Mouse (Mus musculus) 3134 (cell line): ENCODE data around the gene Adh1.

Experiments
- DNase-seq: peaks from one replicate; pipeline ENCODE4 v3.0.0-alpha.2; 2011; ENCODE audit warnings: low spot score; ENCODE audit not compliant: insufficient read length; ENCODE audit errors: extremely low read depth

The Adh1 gene

GRCm38 (mm10) chr3:138282556-138282955, 21.8 kb downstream of the Adh1 start:
- no peak for DNase-seq

GRCm38 (mm10) chr3:138283831-138284230, 23.0 kb downstream of the Adh1 start:
- DNase-seq = no peak

- DNase-seq = no peak
Observed at GRCm38 (mm10) chr3:138285986-138286385, 25.2 kb downstream of the Adh1 start.

- DNase-seq = no peak
Observed at GRCm38 (mm10) chr3:138287686-138288085, 26.9 kb downstream of the Adh1 start.

DNA sequence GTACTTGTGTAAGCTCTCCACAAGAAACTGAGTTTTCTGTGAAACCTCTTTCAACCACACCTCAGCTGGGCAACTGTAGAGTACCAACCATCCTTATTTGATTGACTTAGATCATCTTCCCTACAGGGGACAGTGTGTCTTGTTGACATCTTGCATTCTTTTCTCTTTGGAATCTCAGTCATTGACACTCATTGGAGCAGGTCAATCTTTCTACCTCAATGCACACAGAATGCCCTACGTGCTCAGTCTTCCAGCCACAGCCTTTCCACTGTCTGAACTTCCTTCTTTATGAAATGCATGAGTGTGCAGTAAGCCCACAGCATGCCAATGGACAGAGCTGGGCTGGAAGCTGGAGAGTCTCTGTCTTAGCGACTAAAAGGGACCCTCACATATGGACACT, 29.9 kb downstream of the Adh1 start:
- no peak for DNase-seq

- DNase-seq = no peak
Observed at GRCm38 (mm10) chr3:138291529-138292117, 30.8 kb downstream of the Adh1 start.

DNA sequence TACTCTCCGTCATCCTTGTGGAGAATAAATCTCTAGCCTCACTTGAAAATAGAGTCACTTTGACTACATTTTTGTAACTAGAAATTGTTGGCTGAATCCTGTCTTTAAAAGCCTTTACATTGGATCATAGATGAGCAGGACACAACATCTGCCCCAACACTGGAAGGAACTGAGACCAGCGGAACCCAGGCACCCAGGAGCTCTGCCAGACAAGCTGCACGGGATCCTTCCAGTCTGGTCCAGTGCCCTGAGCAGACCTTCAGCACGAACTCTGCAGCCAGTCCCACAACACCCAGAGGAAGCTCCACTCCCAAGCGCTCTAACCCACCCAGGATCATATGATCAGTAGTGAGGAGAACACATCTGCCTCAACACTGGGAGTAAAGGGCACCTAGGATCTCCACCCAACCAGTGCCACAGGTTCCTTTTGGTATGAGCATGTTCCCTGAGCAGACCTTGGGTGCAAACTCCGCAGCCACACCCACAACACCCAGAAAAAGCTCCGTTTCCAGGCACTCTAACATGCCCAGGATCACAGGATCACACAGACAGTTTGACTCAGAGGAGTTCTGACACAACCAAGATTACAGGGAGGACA, 32.6 kb downstream of the Adh1 start:
- no peak for DNase-seq

DNA sequence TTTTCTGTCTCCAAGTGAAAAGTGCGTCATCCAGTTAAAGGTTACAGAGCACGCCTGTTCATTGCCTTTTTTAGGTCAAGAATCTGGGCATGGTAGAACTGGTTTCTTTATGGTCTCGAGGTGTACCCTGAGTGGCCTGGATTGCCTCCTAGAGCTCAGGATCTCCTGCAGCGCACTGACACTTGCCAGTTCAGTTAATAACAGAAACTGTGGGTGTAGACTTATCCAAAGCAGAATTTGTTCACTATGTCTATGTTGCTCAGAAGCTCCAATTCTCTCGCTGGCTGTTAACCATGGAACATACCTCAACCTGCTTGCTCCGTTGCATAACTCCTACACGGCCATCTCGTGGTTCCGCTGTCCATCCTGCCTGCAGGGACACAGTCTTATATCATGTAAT, 39.3 kb downstream of the Adh1 start:
- no peak for DNase-seq

DNA sequence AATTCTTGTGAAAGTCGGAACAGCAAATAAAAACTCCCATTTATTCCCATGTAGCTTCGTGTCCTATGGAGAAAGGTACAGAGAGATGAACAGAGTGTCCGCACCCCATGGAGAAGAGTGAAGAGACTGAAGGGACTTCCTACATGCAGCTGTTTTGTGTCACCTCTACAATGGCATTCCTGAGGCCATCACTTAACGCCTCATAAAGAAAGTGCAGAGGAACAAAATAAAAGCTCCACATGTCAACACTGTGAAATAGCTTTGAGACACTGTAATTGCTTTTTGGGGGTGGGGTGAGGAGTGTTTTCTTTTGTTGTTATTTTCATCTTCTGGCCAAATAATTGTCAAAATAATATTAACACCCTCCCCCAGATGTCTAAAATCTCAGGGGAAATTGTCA, 41.9 kb downstream of the Adh1 start:
- no peak for DNase-seq

DNA sequence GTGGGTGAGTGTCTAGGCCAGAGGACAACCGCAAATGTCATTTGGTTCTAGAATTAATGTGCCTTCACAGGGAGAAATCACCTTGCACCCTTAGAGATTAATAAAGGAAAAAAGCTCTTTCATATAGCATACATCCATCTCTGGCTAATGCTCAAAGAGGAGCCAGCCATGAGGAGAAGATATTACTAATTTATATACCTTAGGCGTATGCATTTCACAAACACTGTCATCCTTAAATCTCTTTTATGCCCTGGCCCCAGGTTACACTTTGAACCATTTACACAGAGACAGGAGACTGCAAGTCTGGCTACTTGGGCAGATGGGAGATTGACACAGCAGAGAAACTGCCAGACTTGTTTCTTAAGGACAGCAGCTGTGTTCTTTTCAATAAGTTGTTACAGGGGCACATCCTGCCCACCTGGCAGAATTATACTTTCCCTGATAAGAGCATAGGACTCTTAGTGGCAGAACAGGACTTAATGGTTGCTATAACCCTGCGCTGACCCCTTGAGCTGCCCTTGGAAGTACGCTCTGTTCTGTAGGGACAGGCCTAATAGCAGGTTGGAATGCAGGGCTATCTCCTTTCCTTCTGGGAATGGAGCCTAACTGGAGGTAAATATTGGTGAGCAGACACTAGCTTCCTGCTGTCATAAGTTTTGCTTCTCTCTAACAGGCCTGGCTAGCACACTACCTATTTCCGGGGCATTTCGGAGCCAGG, 43.1 kb downstream of the Adh1 start:
- DNase-seq = no peak

- no peak for DNase-seq
Observed at GRCm38 (mm10) chr3:138304489-138304871, 43.7 kb downstream of the Adh1 start.

- no peak for DNase-seq
Observed at GRCm38 (mm10) chr3:138305486-138306289, 44.9 kb downstream of the Adh1 start.

- DNase-seq = no peak
Observed at GRCm38 (mm10) chr3:138306290-138306683, 45.5 kb downstream of the Adh1 start.

GRCm38 (mm10) chr3:138309910-138310309, 49.1 kb downstream of the Adh1 start:
- no peak for DNase-seq

- DNase-seq = no peak
Observed at GRCm38 (mm10) chr3:138311015-138311414, 50.2 kb downstream of the Adh1 start.

DNA sequence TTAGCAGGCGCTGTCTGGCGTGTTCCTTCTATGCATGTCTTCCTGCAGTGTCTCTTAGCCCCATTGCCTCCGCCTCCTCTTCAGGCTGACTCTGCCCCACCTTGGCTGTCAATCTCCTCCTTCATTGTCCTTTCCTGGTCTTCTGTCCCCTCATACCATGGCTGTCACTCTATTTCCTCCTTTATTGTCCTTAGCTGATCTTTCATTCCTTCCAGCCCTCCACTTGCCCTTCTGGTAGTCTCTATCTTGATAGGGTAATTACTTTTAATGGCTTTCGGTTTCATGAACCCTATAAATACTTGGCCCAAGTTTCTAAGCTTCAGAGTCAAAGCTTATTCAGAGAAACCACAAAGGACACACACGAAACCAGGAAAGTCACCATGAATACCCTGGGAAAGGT, 52.2 kb downstream of the Adh1 start, which contains the start of gene Adh6a:
Gene Adh6a (plus strand): TSS at position 322 of the 400 bp plus-strand sequence.
- no peak for DNase-seq

DNA sequence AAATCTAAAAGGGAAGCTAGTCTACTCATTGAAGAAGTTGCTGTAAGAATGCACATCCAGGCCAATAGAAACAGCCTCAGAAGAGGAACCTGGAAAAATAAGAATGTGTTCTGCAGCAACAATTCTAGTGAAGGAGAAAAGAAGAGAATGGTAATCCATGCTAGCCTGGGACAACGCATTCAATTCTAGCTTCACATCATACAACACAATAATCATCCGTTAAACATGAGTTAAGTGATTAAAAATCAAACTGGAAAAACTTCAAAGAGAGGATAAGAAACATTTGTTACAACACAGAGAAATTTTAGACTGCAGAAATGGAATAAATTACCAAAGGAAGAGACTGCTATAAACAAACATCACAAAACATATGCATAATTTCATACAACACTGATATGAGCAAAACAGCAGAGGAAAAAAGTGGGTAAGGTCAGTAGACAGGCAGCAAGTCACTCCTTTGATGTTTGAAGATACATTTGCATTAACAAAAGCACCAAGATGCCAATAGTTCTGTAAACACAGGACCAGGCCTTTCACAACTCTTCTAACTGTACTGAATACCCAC, 56.2 kb downstream of the Adh1 start:
- no peak for DNase-seq

DNA sequence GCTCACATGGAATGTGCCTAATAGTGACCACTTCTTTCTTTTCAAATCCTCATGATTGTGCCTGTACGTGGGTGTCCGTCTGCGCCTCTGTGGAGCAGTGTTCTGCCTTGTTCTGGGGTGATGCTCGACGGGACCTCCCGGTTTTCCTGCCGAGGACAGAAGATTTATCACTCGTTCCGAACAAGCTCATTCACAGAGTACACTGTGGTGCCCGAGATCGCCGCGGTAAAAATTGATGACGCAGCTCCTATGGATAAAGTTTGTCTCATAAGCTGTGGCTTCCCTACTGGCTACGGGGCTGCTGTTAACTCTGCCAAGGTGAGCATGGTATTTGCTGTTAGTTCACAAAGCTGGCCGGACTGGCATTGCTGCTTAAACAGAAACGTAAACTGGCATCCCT, 64.2 kb downstream of the Adh1 start:
- no peak for DNase-seq

DNA sequence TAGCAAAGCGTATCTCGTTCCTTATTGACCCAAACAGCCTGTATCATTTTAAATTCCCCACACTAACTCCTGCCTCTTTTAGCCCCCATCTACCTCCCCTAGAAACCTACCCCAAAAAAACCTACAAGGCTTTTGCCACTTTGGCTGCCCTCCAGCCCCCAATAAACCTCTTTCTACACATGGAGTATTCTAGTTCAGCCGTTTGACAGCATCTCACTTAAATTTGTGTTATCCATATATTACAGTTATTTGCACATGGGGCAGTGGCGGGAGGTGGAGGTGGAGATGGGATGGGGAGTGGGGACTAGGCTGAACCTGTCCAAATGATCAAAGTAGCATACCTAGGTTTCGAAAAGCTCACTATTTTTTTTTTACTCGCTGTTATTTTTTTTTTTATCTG, 64.7 kb downstream of the Adh1 start:
- DNase-seq = no peak

- no peak for DNase-seq
Observed at GRCm38 (mm10) chr3:138333910-138334309, 73.1 kb downstream of the Adh1 start.

DNA sequence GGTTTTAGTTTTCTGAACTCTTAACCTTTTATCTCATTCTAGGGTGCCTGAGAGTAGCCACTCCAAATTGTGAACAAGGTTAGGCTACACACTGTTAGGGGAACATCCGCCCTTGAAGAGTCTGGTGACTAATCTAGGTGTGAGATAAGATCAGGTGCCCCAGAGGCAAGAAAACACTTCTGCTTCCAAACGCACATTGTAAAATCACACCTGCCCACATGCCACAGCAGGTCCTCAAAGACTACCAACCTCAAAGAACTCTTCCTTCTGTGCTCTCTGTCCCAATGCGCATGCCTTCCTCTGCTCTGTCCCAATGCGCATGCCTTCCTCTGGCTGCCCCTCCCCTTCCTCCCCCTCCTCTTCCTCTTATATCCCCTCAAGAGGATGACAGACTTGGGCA, 73.5 kb downstream of the Adh1 start:
- no peak for DNase-seq
